Mouse (Mus musculus): Measurements from ENCODE around the gene Ano3.

Ano3 gene

DNA sequence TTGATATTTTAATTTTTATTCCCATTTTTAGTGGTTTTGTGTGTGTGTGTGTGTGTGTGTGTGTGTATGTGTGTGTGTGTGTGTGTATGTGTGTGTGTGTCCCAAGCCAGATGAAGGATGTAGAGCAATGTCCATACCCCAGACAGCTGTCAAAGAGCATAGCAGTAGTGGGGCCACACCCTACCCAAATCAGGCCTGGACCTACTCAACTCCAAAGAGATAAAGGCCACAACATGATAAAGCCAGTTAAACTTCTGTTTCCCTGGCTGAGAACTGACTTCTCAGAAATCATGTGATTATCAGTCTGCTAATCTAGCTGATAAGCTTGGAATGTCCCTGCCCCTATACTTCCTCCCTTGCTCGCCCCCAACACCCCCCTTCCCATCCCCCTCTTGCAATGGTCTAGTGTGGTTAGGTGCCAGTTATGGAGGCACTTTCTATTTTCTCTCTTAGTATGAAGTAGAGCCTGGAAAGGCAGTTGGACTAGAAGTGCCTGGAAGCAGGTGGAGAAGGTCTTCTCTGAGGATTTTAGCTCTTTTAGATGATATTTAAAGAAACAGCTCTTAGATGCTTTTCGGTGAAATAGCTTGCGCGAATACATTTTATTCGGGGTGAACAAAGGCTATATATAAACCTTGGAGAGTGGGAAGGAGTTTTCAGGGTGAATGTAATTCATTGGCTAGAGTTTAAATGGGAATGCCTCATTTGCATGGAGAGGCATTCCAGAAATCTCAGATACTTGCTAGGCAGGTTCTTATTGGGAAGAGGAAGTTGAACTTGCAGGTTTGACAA is 144.2 kb downstream of the Ano3 start:
- no peak for DNase-seq

DNA sequence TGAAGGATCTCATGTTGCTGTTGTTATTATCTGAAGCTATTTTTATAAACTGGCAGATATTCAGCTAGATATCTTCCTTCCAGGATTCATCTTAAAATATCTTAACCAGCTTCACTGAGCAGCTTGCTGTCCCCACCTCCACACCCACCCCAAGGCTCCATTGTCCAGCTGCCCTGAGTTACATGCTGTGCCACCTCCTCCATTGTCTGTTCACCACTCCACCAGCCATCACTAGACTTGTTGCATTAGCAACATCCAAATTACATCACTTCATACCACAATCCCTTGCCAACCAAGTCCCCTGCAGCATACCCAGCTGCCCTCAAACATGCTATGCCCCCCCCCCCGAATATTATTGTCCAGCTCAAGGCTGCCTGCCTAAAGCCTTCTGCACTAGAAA is 154.8 kb downstream of the Ano3 start:
- no peak for DNase-seq

DNA sequence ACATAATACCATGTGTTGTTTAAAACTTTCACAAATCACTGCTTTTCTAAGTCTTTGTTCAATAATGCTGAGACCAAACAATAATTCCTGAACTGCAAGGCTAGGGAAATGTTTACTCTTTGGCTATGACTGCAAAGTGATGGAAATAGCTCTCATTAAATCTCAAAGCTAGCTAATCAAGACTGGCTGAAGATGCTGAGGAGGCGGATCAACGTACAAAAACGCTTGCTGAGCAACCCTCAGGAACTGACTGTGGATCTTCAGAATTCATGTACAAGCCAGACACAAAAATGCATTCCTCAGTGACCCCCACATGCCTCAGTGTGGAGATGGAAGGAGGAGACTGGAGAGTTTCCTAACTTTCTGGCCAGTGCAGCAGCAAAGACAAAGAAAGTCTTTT is 155.3 kb downstream of the Ano3 start:
- no peak for DNase-seq

DNA sequence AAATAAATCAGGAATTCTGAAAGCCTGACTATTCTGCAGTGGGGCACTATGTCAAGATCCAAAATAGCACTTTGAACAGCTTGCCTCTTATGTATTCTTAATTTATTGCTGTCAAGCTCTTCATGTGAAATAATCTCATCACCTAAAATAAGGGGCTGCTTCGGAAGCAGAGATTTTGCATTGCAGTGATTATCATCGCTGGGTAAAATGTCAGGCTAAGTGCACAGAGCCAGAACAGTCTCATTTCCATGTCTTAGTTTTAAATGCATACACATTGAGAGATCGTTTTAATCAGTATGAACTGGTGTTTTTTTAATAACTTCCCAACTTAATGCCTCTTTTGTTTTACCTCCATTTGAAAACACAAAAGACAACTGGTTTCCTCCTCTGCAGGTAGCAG is 163.3 kb downstream of the Ano3 start:
- DNase-seq = no peak

DNA sequence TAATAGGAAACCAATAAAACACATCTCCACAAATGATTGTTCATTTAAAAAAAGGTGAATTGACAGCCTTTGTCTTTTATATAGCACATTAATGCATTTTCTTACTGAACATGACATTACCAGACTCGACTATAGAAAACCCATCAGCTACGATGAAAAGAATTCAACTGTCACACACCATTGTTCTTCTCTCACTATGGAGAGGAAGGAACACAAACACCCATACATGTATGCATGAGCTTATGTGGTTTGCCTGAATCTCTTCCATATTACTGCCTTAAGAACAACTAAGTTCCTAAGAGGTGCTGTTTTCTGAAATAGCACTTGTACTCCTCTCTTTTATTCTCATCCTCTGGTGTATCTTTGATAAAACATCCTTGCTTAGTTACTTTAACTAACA is 191.3 kb downstream of the Ano3 start:
- no peak for DNase-seq

DNA sequence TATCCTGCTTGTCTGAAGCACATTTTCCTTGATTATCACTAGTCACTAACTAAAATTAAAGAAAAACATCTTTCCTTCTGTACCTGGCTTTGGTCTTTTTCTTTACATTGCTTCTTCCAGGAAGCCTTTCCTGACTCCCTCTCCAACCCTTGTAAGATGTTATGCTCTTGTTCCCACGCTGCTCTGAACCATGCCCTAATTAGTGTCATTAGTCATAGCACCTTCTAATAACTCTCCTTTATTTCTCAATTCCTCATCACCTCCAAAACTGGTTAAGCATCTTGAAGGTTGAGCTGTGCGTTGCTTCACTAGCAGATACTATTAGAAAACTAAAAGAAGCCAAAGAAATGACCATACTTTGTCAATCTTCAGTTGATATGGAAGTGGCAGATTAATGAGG is 193.2 kb downstream of the Ano3 start:
- DNase-seq = no peak

DNA sequence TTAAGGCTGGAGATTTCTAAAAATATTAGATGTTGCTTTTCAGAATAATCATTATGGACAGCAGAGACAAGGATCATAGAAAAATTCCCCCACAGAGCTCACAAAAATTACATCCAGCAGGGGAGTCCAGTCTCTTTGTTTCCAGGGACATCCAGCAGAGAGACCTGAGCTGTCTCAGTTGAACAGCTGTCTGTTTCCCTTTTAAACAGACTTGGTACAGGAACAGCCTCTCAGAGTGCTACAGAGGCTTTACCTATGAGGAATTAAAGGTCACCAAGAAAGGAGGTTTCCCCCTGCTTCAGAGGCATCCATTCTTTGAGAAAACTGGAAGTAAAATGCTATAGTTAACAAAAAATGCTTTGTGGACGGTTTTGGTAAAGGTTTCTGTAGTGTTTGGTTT is 210.2 kb downstream of the Ano3 start:
- no peak for DNase-seq

DNA sequence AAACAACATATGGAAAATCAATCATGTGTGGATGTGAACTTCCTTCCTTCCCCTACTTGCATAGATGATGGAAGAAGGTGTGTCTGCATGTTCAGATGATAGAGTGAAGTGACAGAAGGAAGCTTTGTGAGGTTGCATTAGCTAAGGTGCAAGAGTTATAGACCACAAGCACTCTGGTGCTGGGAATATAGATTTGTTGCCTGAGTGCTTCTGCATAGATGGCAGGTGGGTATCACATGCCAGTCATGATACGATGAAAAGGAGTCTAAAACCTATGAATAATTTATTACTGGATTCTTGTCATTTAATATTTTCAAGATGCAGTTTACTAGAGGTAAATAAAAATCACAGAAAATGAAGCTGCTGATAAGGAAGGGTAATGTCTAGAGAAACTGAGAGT is 210.9 kb downstream of the Ano3 start:
- no peak for DNase-seq

DNA sequence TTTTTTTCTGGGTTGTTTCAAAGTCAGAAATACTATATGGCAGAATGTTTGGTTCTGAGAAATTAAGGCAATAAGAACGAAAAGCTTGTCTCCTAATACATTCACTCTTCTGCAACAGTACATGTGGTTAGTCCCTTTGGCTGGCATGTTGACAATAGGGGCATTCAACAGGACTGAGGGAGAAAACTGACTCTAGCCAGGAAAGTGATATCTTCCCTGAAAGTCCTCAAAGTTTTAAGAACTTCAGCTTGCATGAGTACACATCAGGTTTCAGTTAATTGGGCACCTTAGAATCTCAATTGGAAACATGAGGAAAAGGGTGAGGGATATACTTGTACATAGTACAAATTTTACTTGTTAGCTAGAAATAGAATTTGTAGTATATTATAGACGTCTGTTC is 212.7 kb downstream of the Ano3 start:
- no peak for DNase-seq

DNA sequence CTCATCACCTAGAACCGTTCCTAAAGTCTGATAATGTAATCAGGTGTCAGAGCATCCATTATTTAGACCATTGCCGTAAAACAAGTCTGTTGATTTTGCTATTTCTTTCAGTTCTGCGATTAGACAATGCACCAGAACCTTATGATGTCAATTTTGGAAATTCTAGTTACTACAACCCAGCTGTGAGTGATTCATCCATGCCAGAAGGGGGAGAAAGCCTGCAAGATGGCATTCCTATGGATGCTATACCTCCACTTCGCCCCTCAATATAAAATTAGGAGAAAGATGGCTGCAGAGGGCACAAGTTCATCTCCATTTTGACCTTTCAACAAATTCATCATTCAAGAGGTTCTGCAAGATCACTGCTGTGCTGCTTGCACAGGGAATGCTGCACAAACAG is 213.5 kb downstream of the Ano3 start:
- no peak for DNase-seq

DNA sequence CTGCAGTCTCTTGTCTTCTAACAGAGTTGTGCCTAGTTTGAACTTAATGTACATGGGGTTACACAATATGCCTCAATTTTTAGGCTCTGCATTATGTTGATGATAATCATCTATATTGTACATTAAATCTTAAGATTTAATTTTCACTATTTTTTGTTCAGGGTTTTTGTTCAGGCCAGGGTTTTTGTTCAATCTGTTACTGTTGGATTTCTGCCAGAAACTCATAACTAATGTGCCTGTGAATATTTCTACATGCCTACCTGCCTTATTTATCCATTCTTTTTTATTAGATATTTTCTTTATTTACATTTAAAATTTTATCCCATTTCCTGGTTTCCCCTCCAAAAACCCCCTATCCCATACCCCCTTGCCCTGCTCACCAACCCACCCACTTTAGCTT is 224.6 kb downstream of the Ano3 start:
- no peak for DNase-seq

DNA sequence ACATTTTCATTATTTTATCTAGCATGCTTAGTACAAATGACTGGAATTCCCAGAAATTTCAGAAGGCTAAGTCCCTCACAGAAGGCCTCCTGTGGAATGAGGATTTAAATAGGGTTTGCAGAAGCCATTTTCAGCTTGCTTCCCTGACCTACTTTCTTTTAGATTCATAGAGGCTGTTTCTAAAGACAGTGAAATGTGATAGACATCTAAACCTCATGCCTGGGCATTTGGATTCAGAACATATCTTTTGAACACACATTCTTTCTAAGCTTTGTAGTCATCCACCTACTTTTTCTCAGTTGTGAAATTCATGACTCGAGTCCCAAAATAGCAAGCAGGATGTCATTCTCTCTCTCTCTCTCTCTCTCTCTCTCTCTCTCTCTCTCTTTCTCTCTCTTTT is 228.5 kb downstream of the Ano3 start:
- no peak for DNase-seq

DNA sequence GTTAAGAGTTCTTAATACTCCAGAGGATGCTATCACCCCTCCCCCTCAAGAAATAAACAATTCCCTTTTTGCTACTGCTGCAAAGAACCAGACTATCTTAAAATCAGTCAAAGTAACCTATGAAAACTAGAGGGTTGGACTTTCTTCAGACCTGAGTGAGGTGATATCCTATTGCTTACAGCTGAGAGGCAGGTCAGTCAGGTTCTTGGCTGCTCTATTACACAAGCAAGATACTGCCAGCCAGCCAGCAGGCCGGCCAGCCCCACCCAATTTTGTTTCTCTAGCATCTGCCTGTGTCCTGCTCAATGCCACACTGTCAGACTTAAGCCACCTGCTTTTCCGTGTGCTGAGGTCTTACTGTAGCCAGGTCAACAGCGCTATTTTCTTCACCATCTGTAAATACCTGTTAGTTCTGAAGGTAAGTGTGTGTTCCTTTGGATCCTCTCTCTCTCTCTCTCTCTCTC is 229.4 kb downstream of the Ano3 start, which contains the start of gene Muc15:
Muc15 (plus strand) TSS at position 51 of the 464 bp plus-strand sequence.
- no peak for DNase-seq

DNA sequence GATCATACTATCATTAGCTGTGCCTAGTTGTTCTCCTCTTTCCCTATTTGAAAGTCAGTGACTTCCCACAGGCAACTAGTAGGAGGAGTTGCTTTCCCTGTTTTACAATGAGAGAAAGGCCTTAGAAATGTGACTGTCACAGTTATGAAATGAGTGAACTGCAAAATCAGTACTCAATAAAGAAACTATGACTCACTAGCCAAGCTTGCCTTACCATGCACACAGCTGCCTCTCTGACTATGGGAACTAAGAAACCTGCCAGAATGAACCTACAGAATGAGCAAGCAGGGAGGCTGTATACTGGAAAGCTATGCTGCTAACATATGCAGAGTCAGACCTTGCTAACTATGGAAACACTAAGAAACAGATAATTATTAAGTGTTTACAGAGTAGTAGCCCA is 231.7 kb downstream of the Ano3 start:
- no peak for DNase-seq

DNA sequence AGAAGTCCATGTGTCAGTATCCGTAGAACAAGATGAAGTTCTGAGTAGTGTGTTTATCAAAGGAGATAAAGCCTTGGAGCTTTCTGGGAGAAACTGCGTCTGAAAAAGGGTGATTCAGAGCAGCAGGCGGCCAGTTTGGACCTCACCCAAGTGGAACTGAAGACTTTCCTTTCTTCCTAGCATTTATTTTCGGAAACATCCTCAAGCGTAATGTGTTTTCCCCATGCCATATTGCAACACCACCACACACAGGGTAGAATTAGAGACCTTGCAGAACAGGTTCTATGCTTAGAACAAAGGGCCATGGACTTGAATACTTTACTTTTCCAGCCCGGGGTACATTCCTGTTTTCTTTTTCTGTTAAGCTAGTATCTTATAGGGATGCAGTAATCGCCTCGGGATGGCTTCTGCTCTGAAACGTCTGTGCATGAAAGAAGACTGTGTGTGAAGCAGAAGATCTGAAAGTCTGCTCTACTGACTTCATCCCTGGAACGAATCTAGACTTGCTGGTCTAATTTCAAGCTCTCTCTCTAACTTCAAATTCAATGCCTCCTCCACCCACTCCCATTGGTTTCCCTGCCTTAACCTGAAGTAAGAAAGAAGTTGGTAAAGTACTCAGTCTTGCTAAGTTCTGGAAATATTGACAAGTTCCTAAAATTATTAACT is 240.5 kb downstream of the Ano3 start:
- no peak for DNase-seq

DNA sequence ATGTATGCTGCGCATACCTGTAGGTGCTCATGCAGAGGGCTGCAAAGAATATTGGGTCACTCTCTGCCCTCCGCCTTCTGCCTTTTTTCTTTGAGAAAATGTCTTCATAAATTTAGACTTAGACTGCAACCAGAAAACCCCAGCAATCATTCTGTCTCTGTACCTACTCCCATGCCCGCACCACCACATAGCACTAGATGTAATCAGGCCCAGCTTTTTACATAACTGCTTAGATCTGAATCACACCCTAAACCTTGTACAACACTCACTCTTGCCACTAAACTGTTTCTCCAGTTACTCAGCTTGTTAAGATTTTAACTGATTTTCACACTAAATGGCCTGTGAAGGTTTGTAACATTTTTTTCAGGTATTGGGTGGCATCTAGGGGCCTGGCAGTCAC is 241.3 kb downstream of the Ano3 start:
- DNase-seq = no peak

DNA sequence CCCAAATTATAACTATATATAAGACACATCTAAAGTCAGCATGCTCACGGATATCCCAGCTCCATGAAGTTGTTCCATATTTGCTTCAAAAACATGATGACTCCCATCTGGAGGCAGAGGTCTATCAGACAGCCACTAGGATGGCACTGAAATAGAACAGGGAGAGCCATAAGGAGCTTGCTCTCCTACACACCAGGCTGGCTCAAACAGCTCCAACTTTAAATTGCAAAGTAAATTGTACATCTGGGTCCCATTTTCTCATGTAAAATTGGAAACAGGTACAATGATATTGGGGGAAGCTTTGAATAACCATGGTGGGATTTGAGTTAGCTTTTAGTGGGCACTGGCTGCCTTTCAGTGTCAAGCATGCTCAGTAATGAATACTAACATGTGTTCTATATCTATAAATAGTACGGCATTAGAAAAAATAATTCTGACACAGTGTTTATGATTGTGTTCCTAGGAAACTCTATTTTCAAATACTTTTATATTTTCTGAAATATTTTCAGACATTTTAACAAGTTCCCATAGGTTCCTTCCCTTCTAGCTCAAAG is 279.6 kb downstream of the Ano3 start:
- DNase-seq = peak; percentile 29

DNA sequence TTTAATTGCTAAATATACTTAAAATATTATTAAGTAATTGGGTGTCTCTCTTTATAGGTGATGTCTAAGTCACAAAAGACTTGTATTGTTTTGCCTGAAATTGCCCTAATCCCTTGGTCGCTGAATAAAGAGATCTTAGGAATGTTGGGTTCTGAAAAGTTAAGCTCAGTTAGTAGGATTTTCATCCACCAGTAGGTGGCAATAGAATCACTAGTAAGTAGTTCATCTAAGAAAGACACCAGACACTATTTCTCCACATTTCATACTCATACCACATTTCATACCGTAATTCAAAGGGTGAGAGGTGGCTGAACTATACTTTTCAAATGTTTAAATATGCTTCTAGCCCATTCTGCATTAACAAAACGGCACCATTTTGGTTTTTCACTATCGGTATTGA is 287.4 kb downstream of the Ano3 start:
- peak; percentile 75 for DNase-seq

DNA sequence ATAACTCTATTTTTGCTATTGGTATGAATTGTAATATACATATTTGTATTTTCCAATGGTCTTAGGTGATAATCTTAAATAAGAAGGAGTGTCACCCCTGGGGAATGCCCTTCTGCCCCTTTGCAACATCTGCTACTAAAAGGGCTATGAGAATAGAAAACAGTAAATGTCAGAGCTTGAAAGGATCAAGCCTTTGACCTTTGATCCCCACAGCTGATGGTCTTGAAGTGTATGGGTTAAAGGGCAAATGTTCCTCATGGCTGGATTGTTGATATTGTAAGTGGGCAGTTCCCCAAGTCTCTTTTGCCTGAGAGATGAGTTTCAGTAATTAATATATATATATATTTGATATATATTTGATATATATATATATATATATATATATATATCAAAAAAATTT is 305.9 kb downstream of the Ano3 start:
- DNase-seq = peak; percentile 53

DNA sequence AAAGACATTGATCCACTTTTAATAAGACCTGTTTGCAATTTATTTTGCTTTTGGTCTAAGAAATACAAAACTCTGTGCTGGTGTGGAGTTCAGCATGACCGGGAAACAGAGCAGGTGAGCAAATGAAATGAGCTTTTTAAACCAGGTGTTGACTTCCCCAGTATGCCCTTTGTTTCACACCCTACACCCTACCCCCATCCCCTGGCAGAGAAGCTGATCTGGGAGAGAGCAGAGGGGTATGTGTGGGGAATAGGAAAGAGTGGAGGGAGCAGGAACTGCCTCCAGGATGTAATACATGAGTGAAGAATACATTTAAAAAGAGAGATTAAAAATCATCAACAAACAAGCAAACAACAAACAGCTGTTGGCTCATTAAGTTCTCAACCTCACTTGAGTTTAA is 306.4 kb downstream of the Ano3 start:
- DNase-seq = no peak
